Mouse (Mus musculus): Measurements from ENCODE around the gene Rnf5. TPM values are rescaled to one million over a fixed set of nuclear protein-coding genes. Genes with fewer than 3 reads are reported as not detected.

The Rnf5 gene
- polyA plus RNA-seq, 1 experiment from 2014 or later, result 202 TPM

DNA sequence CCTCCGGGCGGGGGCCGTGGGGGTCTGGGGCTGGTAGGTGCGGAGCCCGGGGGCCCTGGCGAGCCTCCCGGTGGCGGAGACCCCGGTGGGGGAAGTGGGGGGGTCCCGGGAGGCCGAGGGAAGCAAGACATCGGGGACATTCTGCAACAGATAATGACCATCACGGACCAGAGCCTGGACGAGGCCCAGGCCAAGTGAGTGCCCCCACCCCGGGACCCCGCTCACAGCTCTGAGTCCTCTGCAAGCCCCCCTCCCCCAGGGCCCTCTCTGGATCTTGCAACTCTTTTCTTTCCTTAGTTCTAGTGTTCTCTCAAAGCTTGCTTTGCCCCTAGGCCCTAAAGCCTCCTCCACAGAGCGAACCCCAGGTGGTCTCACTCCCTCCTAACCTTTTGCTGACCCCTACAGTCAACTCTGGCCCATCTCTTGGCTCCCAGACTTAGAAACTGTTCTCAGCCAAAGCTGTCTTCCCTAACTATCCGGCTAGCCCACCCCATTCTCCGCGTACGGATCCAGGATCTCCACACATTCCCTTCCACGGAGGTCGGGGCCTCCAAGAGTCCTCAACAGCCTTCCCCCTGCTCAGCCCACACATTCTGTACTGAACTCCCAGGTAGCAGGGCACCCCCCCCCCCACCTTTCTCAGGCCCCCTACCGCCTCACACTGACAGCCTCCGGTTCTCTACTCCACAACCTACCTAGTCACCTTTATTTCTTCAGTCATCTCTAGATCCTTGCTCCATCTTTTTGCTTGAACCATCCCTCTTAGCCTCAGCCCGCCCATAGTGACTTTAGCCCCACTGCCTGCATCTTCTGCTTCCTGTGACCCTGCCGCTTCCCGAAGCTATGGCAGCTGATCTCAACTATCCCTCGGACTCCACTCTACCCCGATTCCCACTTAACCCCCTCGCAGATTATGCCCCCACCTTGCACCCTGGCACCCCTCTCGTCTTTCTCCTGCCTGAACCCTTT lies 10.6 kb downstream of the Rnf5 start:
- no peaks in the 10 kb centered on the region for H3K9me3 ChIP-seq (replicated peaks)
- H3K27me3 ChIP-seq (ENCODE audit: low read depth, poor library complexity, severe bottlenecking), result no peaks in the 10 kb centered on the region
- DNase-seq (ENCODE audit: low spot score), result peak; percentile 62
- H3K4me1 ChIP-seq, result peaks cover 95% of the 10 kb centered on the region
- peak overlapping the region; percentile 100 for H3K27ac ChIP-seq (replicated peaks)
- 3% methylated on average over 32 of the region's 32 CpGs for WGBS
- H3K4me3 ChIP-seq, result peak overlapping the region; percentile 96
- H3K36me3 ChIP-seq, result peaks cover 32% of the 10 kb centered on the region

DNA sequence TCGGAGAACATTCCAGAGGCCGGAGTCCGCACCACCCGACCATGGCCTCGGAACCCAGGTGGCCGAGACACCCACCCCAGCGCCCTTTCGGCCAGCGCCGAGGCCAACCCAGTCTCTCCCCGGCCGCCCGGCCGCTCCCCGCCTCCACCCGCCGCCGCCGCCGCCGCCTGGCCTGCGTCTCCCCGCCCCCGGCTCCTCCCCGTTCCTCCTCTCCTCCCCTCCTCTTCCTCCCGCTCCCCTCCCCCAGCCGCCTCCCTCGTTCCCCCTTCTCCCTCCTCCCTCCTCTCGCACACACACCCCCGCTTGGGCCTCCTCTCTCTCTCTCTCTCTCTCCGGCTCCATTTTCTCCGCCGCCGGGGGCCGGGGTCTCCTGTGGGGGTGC lies 11.5 kb downstream of the Rnf5 start:
- no peaks in the 10 kb centered on the region for H3K27me3 ChIP-seq (ENCODE audit: low read depth, poor library complexity, severe bottlenecking)
- peak overlapping the region; percentile 100 for H3K27ac ChIP-seq (replicated peaks)
- H3K4me1 ChIP-seq, result peaks cover 98% of the 10 kb centered on the region
- no peaks in the 10 kb centered on the region for H3K9me3 ChIP-seq (replicated peaks)
- peaks cover 32% of the 10 kb centered on the region for H3K36me3 ChIP-seq
- DNase-seq (ENCODE audit: low spot score), result peak; percentile 94
- 0% methylated on average over 32 of the region's 35 CpGs for WGBS
- peak overlapping the region; percentile 96 for H3K4me3 ChIP-seq

DNA sequence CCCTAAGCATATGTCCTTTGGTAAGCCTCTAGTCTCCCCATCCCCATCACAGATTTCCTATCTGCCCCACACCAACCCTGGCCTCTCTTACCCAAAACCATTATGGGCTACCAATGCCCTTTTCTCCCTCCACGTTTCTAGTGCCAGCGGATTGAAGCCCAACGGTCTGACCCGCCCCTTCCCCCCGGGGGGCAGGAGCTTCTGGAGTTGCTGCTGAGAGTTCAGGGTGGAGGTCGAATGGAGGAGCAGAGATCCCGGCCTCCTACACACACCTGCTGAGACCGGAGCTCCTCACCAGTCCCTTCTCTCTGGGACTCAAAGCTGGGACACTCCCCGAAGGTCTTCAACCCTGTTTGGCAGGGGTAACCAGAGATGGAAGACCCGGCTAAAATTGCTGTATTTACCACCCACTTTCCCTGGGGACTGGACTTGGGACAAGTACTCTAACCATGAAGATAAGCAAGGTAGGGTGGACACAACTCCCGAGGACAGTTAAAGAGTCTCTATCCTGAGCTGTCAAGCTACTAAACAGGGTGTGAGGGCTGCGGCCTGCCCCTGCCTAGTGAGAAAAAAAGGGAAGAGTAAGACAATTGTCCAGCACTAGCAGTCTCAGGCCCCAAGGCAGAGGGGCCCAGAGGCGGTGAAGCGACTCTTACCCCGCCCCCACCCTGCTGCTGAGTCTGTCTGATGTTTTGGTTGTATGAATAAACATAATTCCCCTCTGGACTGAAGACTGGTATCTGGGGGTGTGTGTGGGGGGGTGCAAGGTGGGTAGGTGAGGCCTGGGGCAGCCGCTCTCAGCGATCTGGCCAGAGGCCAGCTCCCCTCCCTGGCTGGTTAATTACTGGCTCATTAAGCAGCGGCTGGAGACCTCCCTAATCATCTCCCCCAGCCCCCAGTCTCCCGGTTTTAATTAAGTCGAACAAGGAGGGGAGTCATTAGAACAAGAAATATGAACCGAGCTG lies 12.2 kb downstream of the Rnf5 start, which contains the start of gene Pbx2:
Gene Pbx2 (plus strand): TSS at position 238 of the 965 bp plus-strand sequence.
- DNase-seq (ENCODE audit: low spot score), result peak; percentile 74
- 3% methylated on average over 21 of the region's 21 CpGs for WGBS
- Histone ChIP-seq H3K27me3 (ENCODE audit: low read depth, poor library complexity, severe bottlenecking) (no peaks in the 10 kb centered on the region), H3K36me3 (peaks cover 28% of the 10 kb centered on the region), H3K4me1 (peaks cover 98% of the 10 kb centered on the region), H3K4me3 (peak within 1 kb of the TSS; percentile 96), H3K27ac (replicated peaks) (peak within 1 kb of the TSS; percentile 100), H3K9me3 (replicated peaks) (no peaks in the 10 kb centered on the region)

DNA sequence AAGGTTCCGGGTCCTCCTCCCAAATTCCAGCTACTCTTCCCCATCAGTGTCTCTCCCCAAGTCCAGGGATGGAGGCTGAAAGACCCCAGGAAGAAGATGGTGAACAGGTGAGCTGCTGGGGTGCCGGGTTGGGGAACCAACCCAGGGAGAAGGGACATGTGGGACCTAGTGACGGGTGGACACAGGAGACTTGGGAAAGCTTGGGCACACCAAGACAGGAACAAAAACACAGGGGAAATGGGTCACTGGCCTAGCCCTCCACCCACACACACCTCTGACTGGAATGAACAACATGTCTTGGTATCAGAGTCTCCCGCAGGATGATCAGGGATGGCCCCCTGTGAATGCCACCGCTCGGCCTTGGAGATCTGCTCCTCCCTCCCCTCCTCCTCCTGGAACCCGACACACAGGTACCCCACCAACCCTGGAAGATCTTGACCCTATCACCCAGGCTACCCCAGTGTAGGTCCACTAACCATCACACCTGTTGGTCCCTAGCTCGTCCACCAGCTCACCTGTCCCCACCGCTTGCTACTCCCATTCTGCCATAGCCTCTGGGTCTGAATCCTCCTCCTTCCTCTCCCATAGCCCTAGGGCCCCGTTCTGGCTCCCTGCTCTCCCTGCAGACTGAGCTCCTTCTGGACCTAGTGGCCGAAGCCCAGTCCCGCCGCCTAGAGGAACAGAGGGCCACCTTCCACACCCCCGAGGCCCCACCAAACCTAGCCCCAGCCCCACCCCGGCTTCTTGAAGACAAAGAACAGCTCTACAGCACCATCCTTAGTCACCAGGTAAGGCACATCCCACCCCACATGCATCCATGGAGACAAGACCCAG lies 13.1 kb downstream of the Rnf5 start:
- peak overlapping the region; percentile 96 for H3K4me3 ChIP-seq
- peak overlapping the region; percentile 100 for H3K27ac ChIP-seq (replicated peaks)
- WGBS, result 65% methylated on average over 15 of the region's 15 CpGs
- H3K27me3 ChIP-seq (ENCODE audit: low read depth, poor library complexity, severe bottlenecking), result no peaks in the 10 kb centered on the region
- H3K4me1 ChIP-seq, result peaks cover 98% of the 10 kb centered on the region
- no peaks in the 10 kb centered on the region for H3K9me3 ChIP-seq (replicated peaks)
- peaks cover 18% of the 10 kb centered on the region for H3K36me3 ChIP-seq
- no peak for DNase-seq (ENCODE audit: low spot score)

DNA sequence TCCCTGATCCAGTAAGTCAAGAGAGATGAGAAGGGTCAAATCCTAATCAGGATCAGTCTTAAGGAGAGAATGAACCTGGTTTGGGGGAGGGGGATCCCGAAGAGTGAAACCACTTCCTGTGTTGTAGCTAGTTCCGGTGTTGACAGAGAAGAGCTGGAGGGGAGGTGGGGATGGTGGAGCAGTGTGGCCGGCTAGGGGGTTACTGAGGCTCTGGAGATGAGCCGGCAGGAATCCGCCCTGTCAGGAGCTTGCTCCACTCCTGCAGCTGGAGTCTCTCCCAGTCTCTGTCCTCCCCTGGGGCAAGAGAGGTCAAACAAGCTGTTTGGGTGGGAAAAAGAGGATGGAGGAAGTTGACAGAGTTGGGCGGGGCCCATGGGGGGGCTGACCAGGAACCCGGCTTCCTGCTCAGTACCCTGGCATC lies 13.8 kb downstream of the Rnf5 start, which contains the start of gene Gpsm3:
Gene Gpsm3 (plus strand): TSS at position 126 of the 421 bp plus-strand sequence.
- H3K27me3 ChIP-seq (ENCODE audit: low read depth, poor library complexity, severe bottlenecking), result no peaks in the 10 kb centered on the region
- H3K4me3 ChIP-seq, result peak within 1 kb of the TSS; percentile 96
- H3K4me1 ChIP-seq, result peaks cover 98% of the 10 kb centered on the region
- no peak for DNase-seq (ENCODE audit: low spot score)
- H3K9me3 ChIP-seq (replicated peaks), result no peaks in the 10 kb centered on the region
- WGBS, result 22% methylated on average over 7 of the region's 7 CpGs
- peaks cover 12% of the 10 kb centered on the region for H3K36me3 ChIP-seq
- H3K27ac ChIP-seq (replicated peaks), result peak within 1 kb of the TSS; percentile 100

DNA sequence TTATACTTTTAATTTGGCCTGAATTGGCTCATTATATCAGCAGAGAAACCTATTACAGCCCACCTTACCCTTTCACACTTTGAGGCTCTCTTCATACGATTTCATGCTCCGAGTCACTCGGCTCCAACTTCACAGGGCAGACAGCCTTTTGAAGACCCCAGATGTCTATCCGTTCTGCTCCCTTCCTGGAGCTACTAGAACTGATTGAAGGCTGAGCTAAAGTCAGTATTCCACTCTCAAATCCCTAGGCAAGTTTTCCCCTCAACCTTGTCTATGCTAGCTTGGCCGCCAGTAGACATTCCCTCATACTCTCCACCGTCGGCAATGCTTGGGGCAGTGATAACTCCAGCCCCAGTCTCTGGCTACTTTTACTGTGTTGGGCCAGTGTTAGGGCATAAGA lies 14.3 kb downstream of the Rnf5 start:
- Histone ChIP-seq H3K27ac (replicated peaks) (peak overlapping the region; percentile 100), H3K36me3 (peaks cover 7% of the 10 kb centered on the region), H3K4me3 (peak overlapping the region; percentile 96; the same call in 1 of the 2 replicates), H3K4me1 (peaks cover 95% of the 10 kb centered on the region), H3K9me3 (replicated peaks) (no peaks in the 10 kb centered on the region), H3K27me3 (ENCODE audit: low read depth, poor library complexity, severe bottlenecking) (no peaks in the 10 kb centered on the region)
- no peak for DNase-seq (ENCODE audit: low spot score)
- WGBS, result 55% methylated on average over 7 of the region's 7 CpGs

DNA sequence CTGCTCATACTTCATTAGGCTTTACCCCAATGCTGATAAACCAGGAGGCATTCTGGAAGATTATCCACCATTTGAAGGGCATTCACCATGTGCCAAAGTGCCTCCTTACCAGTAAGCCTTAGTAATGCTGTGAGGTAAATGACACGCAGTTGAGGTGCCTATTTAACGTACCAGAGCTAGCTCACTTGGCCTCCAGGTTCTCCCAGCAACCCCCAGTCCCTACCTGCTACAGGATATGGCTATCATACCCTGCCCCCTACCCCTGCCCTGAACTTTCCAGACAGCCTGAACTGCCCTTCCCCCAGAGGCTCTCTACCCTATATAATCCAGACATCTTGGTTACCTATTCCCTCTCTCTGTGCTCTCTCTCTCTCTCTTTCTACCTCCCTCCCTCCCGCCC lies 14.7 kb downstream of the Rnf5 start:
- no peaks in the 10 kb centered on the region for H3K9me3 ChIP-seq (replicated peaks)
- no peak for DNase-seq (ENCODE audit: low spot score)
- peak overlapping the region; percentile 96 for H3K4me3 ChIP-seq
- H3K27ac ChIP-seq (replicated peaks), result peak overlapping the region; percentile 100
- H3K4me1 ChIP-seq, result peaks cover 91% of the 10 kb centered on the region
- H3K36me3 ChIP-seq, result peaks cover 2% of the 10 kb centered on the region; the same call in 1 of the 2 replicates
- 73% methylated on average over 3 of the region's 3 CpGs for WGBS
- no peaks in the 10 kb centered on the region for H3K27me3 ChIP-seq (ENCODE audit: low read depth, poor library complexity, severe bottlenecking)

DNA sequence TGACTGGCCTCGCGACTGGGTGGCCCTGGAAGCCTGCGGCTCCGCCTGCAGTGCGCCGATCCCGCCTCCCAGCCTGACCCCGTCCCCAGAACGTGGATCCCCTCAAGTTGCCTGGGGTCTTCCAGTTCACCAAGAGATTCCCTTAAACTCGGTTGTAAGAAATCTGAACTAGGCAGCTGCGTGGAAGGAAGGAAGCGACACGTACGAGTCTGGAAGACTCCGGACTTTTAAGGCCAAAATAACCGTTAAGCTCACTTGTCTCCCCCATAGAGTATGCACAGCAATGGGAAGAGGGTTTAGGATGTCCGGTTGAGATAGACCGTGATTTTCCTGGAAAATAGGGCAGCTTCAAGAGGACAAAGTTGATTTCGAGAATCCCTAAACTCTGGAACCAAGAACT lies 15.7 kb downstream of the Rnf5 start:
- 5% methylated on average over 19 of the region's 19 CpGs for WGBS
- peak overlapping the region; percentile 98 for H3K27ac ChIP-seq (replicated peaks)
- H3K4me1 ChIP-seq, result peaks cover 81% of the 10 kb centered on the region
- no peak for DNase-seq (ENCODE audit: low spot score)
- H3K9me3 ChIP-seq (replicated peaks), result no peaks in the 10 kb centered on the region
- H3K4me3 ChIP-seq, result peak overlapping the region; percentile 96
- H3K27me3 ChIP-seq (ENCODE audit: low read depth, poor library complexity, severe bottlenecking), result no peaks in the 10 kb centered on the region
- no peaks in the 10 kb centered on the region for H3K36me3 ChIP-seq

DNA sequence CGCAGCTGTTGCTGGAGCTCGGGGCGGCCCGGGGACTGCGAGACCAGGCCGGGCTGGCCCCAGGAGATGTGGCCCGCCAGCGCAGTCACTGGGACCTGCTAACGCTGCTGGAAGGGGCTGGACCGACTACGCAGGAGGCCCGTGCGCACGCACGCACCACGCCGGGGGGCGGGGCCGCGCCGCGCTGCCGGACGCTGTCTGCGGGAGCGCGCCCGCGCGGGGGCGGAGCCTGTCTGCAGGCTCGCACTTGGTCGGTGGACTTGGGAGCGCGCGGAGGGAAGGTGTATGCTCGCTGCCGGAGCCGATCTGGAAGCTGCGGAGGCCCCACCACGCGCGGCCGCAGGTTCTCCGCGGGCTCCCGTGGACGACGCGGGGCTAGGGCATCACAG lies 16.1 kb downstream of the Rnf5 start:
- H3K9me3 ChIP-seq (replicated peaks), result no peaks in the 10 kb centered on the region
- H3K4me1 ChIP-seq, result peaks cover 80% of the 10 kb centered on the region
- WGBS, result 0% methylated on average over 50 of the region's 50 CpGs
- H3K27me3 ChIP-seq (ENCODE audit: low read depth, poor library complexity, severe bottlenecking), result no peaks in the 10 kb centered on the region
- peak; percentile 96 for DNase-seq (ENCODE audit: low spot score)
- no peaks in the 10 kb centered on the region for H3K36me3 ChIP-seq
- H3K27ac ChIP-seq (replicated peaks), result peak overlapping the region; percentile 98
- peak overlapping the region; percentile 96 for H3K4me3 ChIP-seq

DNA sequence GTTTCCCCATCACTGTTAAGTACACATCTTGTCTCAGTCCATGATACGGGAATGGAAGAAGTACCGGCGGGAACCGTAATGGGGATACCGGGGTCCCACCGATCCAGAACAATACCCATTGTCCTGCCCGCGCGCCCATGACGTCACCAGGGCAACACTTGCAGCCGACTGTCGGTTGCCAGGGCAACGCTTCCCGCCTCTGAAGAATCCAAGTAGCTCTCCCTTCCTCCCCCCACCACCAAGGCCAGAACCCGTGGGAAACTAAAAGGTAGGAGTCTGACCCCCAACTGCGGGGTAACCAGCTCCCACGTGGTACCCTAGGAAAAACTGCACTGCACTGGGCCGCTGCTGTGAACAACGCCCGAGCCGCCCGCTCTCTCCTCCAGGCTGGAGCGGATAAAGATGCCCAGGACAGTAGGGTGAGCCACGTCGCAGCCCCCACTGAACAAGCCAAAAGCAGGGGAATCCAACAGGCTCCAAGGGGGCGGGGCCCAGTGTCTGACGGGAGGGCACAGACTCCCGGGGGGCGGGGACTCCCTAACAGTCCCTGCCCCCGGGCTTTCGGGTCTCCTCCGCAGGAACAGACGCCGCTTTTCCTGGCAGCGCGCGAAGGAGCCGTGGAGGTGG lies 16.6 kb downstream of the Rnf5 start:
- DNase-seq (ENCODE audit: low spot score), result peak; percentile 96
- Histone ChIP-seq H3K27ac (replicated peaks) (peak overlapping the region; percentile 98), H3K36me3 (no peaks in the 10 kb centered on the region), H3K4me3 (peak overlapping the region; percentile 96), H3K4me1 (peaks cover 79% of the 10 kb centered on the region), H3K27me3 (ENCODE audit: low read depth, poor library complexity, severe bottlenecking) (no peaks in the 10 kb centered on the region), H3K9me3 (replicated peaks) (no peaks in the 10 kb centered on the region)
- under 1% methylated on average over 38 of the region's 38 CpGs for WGBS

DNA sequence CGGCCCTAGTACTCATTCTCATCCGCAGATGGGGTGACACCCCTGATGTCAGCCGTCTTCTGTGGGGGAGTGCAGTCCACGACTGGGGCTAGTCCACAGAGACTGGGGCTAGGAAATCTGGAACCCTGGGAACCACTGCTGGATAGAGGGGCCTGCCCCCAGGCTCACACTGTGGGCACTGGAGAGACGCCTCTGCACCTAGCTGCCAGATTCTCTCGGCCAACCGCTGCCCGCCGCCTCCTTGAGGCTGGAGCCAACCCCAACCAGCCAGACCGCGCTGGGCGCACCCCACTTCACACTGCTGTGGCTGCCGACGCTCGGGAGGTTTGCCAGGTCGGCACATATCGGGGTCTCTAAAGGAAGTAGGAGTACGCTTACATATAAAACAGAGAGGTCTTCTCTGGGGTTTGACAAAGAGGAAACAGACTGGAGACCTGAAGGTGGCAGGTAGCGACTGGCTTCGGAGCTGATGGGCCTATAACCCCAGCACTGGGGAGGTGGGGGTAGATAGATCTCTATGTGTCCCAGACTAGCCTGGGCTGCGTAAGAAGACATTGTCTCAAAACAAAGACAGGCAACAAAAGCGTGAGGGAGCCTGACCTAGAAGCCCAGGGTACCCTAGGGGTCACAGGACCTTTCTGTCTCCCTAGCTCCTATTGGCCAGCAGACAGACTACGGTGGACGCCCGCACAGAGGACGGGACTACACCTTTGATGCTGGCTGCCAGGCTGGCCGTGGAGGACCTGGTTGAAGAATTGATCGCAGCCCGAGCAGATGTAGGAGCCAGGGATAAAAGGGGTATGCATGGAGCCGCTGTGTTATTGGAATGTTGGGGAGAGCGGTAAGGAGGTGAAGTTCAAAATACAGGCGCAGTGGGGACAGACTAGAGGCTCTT lies 17.4 kb downstream of the Rnf5 start:
- Histone ChIP-seq H3K4me3 (peak overlapping the region; percentile 96), H3K27ac (replicated peaks) (peak overlapping the region; percentile 98), H3K4me1 (peaks cover 71% of the 10 kb centered on the region), H3K9me3 (replicated peaks) (no peaks in the 10 kb centered on the region), H3K36me3 (no peaks in the 10 kb centered on the region), H3K27me3 (ENCODE audit: low read depth, poor library complexity, severe bottlenecking) (no peaks in the 10 kb centered on the region)
- 23% methylated on average over 32 of the region's 32 CpGs for WGBS
- peak; percentile 76 for DNase-seq (ENCODE audit: low spot score)

All from midbrain, embryonic 10.5 days (tissue).